Mouse (Mus musculus): ENCODE data around the gene Nt5c3b. TPM values are rescaled to one million over a fixed set of nuclear protein-coding genes. Genes with fewer than 3 reads are reported as not detected.

The Nt5c3b gene
- total and polyA plus RNA-seq, 3 experiments = 54.2 to 63.5 (median 54.4) TPM

DNA sequence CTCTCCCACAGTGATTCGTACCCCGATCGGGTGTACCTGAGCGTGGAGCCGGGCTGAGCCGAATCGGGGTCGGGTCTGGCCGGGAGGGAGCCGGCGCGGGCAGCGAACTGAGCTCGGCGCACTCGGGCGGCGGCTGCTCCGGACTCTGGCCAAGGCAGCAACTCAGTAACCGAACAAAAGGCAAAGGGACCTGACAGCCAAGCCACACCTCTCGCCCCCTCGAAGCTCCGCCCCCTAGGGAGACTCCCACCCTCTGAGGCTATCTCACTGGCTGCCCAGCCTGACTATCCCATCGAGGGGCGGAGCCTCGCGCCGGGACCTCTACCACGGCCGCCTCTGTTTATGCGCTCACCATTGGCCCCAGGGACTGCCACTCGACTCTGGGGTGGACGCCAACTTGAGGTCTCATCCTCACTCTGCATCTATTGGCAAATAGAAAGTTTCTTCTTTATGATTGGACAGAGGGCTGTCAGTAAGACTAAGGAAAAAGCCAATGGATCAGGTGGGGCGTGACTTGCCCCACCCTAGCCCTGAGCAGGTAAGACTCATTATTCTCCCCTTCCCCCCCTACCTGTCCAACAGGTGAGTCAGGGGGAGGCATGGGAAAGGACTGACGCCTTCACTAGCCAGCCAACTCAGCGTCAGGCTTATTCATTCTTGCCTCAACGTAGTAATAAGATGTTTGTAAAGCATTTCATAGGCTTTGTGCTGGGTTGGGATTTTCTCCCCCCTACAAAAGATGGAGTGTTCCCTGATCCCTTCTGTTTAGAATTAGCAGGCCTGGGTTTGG is 43.8 kb downstream of the Nt5c3b start, which contains the start of gene Jup (continued):
- TF ChIP-seq PAX5 (IDR thresholded peaks at IDR 0.05; ENCODE audit: low read length) = no peak
- TF ChIP-seq ETS1 (conservative IDR thresholded peaks at IDR 0.05; ENCODE audit: low read depth, low read length) = no peak
- no peak for TF ChIP-seq CHD1 (IDR thresholded peaks at IDR 0.05; ENCODE audit: low read depth, low read length)
- no peak; the same call in 1 of the 2 replicates for TF ChIP-seq MAZ (IDR thresholded peaks at IDR 0.05; ENCODE audit: low read depth, low read length)
- TF ChIP-seq SMC3 (IDR thresholded peaks at IDR 0.05; ENCODE audit: low read depth, low read length) = no peak
- 0 out of 2 replicates have a peak, but pooled peaks have one; percentile 51 for TF ChIP-seq TBP (conservative IDR thresholded peaks at IDR 0.05; ENCODE audit: low read depth, low read length)
- peak; percentile 87 for TF ChIP-seq CHD2 (IDR thresholded peaks at IDR 0.05; ENCODE audit: low read length)
- no peak for TF ChIP-seq ZNF384 (IDR thresholded peaks at IDR 0.05; ENCODE audit: low read depth, low read length)
- TF ChIP-seq CTCF (conservative IDR thresholded peaks at IDR 0.05 in 1 of 2, IDR thresholded peaks at IDR 0.05 in 1 of 2; ENCODE audit: low read depth in 2 of 2, low read length in 2 of 2) = no peak

DNA sequence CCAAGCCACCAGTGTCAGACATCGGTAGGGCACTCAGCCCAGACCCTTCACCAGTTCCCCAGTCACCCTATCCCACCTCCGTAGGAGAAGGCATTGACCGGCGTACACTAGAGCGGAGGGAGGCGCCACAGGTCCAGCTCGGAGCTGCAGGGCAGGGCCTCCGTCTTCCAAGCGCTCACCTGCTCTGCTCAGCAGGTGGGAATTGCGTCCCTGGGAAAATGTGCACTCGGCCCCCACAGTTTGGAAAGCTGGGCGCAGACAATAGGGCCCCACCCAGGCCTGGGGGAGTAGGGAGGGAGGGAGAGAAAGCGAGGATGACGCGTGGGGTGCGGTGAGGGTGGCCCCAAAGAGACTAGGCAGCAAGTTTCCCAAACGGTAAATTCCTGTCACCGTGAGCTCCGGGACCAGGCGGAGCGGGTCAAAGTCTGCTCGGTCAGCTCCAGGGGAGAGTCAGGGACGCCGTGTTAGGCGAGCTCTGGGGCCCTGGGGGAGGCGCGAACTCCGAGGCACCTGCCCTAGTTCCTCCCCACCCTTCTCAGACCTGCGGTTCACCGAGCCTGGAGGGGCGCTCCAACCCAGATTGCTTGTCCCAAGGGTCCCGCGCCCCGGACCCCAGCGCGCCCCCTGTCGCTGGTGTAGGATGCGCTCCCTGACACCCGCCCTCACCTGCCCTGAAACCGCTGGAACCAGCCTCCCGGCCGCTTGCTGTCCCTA is 44.6 kb downstream of the Nt5c3b start:
- no peak overlapping the region for H3K9ac ChIP-seq (ENCODE audit: insufficient read depth, low read depth)

More for the DNA sequence above, 44.6 kb downstream of the Nt5c3b start:
- TF ChIP-seq CHD1 (IDR thresholded peaks at IDR 0.05; ENCODE audit: low read depth, low read length) (no peak), E2F4 (IDR thresholded peaks at IDR 0.05; ENCODE audit: insufficient replicate concordance, low read depth, low read length) (no peak), ETS1 (conservative IDR thresholded peaks at IDR 0.05; ENCODE audit: low read depth, low read length) (no peak), SMC3 (IDR thresholded peaks at IDR 0.05; ENCODE audit: low read depth, low read length) (no peak), ZMIZ1 (IDR thresholded peaks at IDR 0.05; ENCODE audit: low read depth, low read length) (no peak), CTCF (conservative IDR thresholded peaks at IDR 0.05 in 1 of 2, IDR thresholded peaks at IDR 0.05 in 1 of 2; ENCODE audit: low read depth in 2 of 2, low read length in 2 of 2) (peak in 1 of 2 experiments; percentile 59; a peak in 2 of 4 replicates), TBP (conservative IDR thresholded peaks at IDR 0.05; ENCODE audit: low read depth, low read length) (no peak), MYC (IDR thresholded peaks at IDR 0.05; ENCODE audit: low read depth, low read length) (no peak), USF2 (conservative IDR thresholded peaks at IDR 0.05; ENCODE audit: low read depth, low read length) (no peak), JUN (IDR thresholded peaks at IDR 0.05; ENCODE audit: insufficient read depth, low read depth, low read length) (no peak), RAD21 (IDR thresholded peaks at IDR 0.05; ENCODE audit: low read depth, low read length) (no peak), NELFE (IDR thresholded peaks at IDR 0.05; ENCODE audit: low read depth, low read length) (peak; percentile 13; the same call in 1 of the 2 replicates)
- Histone ChIP-seq H3K79me2 (replicated peaks; ENCODE audit: control insufficient read depth, extremely low read depth, insufficient read depth, poor library complexity, severe bottlenecking) (no peaks in the 10 kb centered on the region), H3K4me1 (ENCODE audit: control insufficient read depth in 1 of 2, insufficient read depth in 2 of 2) (peaks cover 22 to 39% of the 10 kb centered on the region in 2 experiments), H3K27ac (ENCODE audit: insufficient read depth, low read depth) (no peak overlapping the region), H3K9me3 (replicated peaks; ENCODE audit: low read length) (no peaks in the 10 kb centered on the region), H3K4me3 (replicated peaks in 1 of 3; ENCODE audit: low read depth in 2 of 3, low read length in 2 of 3, poor library complexity in 1 of 3) (peak overlapping the region; percentile 1 to 60 (median 26)), H3K4me2 (ENCODE audit: insufficient read depth, low read depth, poor library complexity, severe bottlenecking) (peak overlapping the region; percentile 69), H3K36me3 (replicated peaks in 1 of 2; ENCODE audit: control insufficient read depth in 1 of 2, insufficient read depth in 1 of 2, low read length in 1 of 2) (no peaks in the 10 kb centered on the region), H3K27me3 (replicated peaks) (peaks cover 88% of the 10 kb centered on the region)
- no peak for DNase-seq (ENCODE audit: extremely low read depth)
- in situ Hi-C loops (cut with MboI; ENCODE audit: low pct_ligation_motif_present, low pct_unique_long_range_greater_than_20kb, low sequenced_read_pairs) (no loop called here), dilution Hi-C loops (cut with MboI; ENCODE audit: extremely low pct_ligation_motif_present, extremely low pct_unique_long_range_greater_than_20kb, low sequenced_read_pairs) (no loop called here)
